In genomic region chr13:101812341-101812740, GRCm38 (mm10) we compare ENCODE assay signal across 12 mouse cellular contexts. TPM values are rescaled to one million over a fixed set of nuclear protein-coding genes. Genes with fewer than 3 reads are reported as not detected.
DNase-seq lines count a peak whose midpoint lies in the region; ATAC-seq and TF ChIP-seq lines count a peak whose summit lies in the region.
"Had no signal": no experiment of that assay in that cellular context is flagged by ENCODE, and none has a peak within 500 bp of the region (broad histone marks: within the 10 kb centered on the region; RNA-seq: fewer than 3 reads in every experiment).

No protein-coding gene starts in this region.

- no peak overlapping the region for H3K4me3 ChIP-seq in kidney, embryonic 14.5 days (ENCODE audit: low read length)
- peak overlapping the region; percentile 39 for H3K4me3 ChIP-seq in megakaryocyte, embryonic 14.5 days (replicated peaks)
- no peak overlapping the region for H3K4me3 ChIP-seq in intestine, postnatal 0 days (ENCODE audit: low read depth, low read length)
- H3K4me3 ChIP-seq in stomach, embryonic 14.5 days (ENCODE audit: low read depth, low read length), result no peak overlapping the region
- H3K4me3 ChIP-seq: forebrain, embryonic 15.5 days; midbrain, embryonic 13.5 days had no signal

- intact Hi-C loops in heart, postnatal 14 days (cut with DNase I), result no loop called here

- WGBS in kidney, embryonic 14.5 days, result 49% methylated on average over 5 of the region's 5 CpGs
- 67% methylated on average over 5 of the region's 5 CpGs for WGBS in intestine, postnatal 0 days
- 56% methylated on average over 5 of the region's 5 CpGs for WGBS in stomach, embryonic 14.5 days

- no peak for TF ChIP-seq CTCF in intestine, postnatal 0 days (IDR thresholded peaks at IDR 0.05; ENCODE audit: low read depth)

- H3K27me3 ChIP-seq in kidney, embryonic 14.5 days (ENCODE audit: control insufficient read depth, insufficient read depth, low read length), result no peaks in the 10 kb centered on the region
- H3K27me3 ChIP-seq in megakaryocyte, embryonic 14.5 days (replicated peaks), result peaks cover 8% of the 10 kb centered on the region
- H3K27me3 ChIP-seq in intestine, postnatal 0 days (replicated peaks; ENCODE audit: control insufficient read depth, insufficient read depth, low read length), result no peaks in the 10 kb centered on the region
- H3K27me3 ChIP-seq in stomach, embryonic 14.5 days (ENCODE audit: control insufficient read depth, insufficient read depth, low read length), result no peaks in the 10 kb centered on the region
- H3K27me3 ChIP-seq: forebrain, embryonic 15.5 days; midbrain, embryonic 13.5 days had no signal

- H3K4me2 ChIP-seq in kidney, embryonic 14.5 days (replicated peaks; ENCODE audit: low read depth, low read length), result no peak overlapping the region; the same call in 1 of the 2 replicates
- peak overlapping the region; percentile 41 for H3K4me2 ChIP-seq in intestine, postnatal 0 days (replicated peaks; ENCODE audit: low read depth)
- peak overlapping the region; percentile 21; the same call in 1 of the 2 replicates for H3K4me2 ChIP-seq in stomach, embryonic 14.5 days (replicated peaks; ENCODE audit: low read depth, low read length)
- H3K4me2 ChIP-seq: forebrain, embryonic 15.5 days; hindbrain, embryonic 14.5 days had no signal

- H3K36me3 ChIP-seq in kidney, embryonic 14.5 days (ENCODE audit: control insufficient read depth, insufficient read depth, low read length), result no peaks in the 10 kb centered on the region
- H3K36me3 ChIP-seq in megakaryocyte, embryonic 14.5 days (replicated peaks; ENCODE audit: low read length), result no peaks in the 10 kb centered on the region
- no peaks in the 10 kb centered on the region for H3K36me3 ChIP-seq in intestine, postnatal 0 days (ENCODE audit: control insufficient read depth, insufficient read depth)
- no peaks in the 10 kb centered on the region for H3K36me3 ChIP-seq in stomach, embryonic 14.5 days (ENCODE audit: control insufficient read depth, insufficient read depth, low read length)
- H3K36me3 ChIP-seq: forebrain, embryonic 15.5 days; midbrain, embryonic 13.5 days had no signal

- no peak for ATAC-seq in kidney, embryonic 14.5 days (ENCODE audit: low FRiP score, low TSS enrichment)
- no peak for ATAC-seq in megakaryocyte, adult 5-6 weeks (ENCODE audit: poor library complexity, severe bottlenecking)
- no peak for ATAC-seq in intestine, postnatal 0 days
- no peak for ATAC-seq in stomach, embryonic 14.5 days (ENCODE audit: insufficient number of reproducible peaks, insufficient read depth, low FRiP score, low read depth)
- ATAC-seq: CD4-positive, CD25-positive, alpha-beta regulatory T cell, adult 4 months had no signal

- peak overlapping the region; percentile 43; the same call in 1 of the 2 replicates for H3K27ac ChIP-seq in kidney, embryonic 14.5 days (ENCODE audit: low read depth, low read length)
- H3K27ac ChIP-seq in intestine, postnatal 0 days (ENCODE audit: low read depth, low read length), result 0 out of 2 replicates have a peak overlapping the region, but pooled peaks have one; percentile 41
- peak overlapping the region; percentile 58; the same call in 1 of the 2 replicates for H3K27ac ChIP-seq in stomach, embryonic 14.5 days (ENCODE audit: low read length)
- H3K27ac ChIP-seq: forebrain, embryonic 15.5 days; hindbrain, embryonic 14.5 days; midbrain, embryonic 13.5 days had no signal

- no peak for DNase-seq in kidney, postnatal 4 days
- DNase-seq in heart, postnatal 14 days, result no peak
- no peak for DNase-seq in layer of hippocampus, postnatal 25 days (ENCODE audit: extremely low spot score in 1 of 2, low spot score in 1 of 2)

- no peak overlapping the region for H3K9ac ChIP-seq in kidney, embryonic 14.5 days (ENCODE audit: low read depth, low read length)
- no peak overlapping the region for H3K9ac ChIP-seq in intestine, postnatal 0 days (ENCODE audit: low read depth, low read length)
- H3K9ac ChIP-seq in stomach, embryonic 14.5 days (replicated peaks; ENCODE audit: low read depth, low read length), result no peak overlapping the region
- H3K9ac ChIP-seq: forebrain, embryonic 15.5 days; hindbrain, embryonic 14.5 days; midbrain, embryonic 13.5 days had no signal

- H3K4me1 ChIP-seq in kidney, embryonic 14.5 days (ENCODE audit: control insufficient read depth, insufficient read depth, low read length), result no peaks in the 10 kb centered on the region
- H3K4me1 ChIP-seq in megakaryocyte, embryonic 14.5 days, result peaks cover 6% of the 10 kb centered on the region; the same call in 1 of the 2 replicates
- no peaks in the 10 kb centered on the region for H3K4me1 ChIP-seq in intestine, postnatal 0 days (replicated peaks; ENCODE audit: control insufficient read depth, insufficient read depth, low read length)
- H3K4me1 ChIP-seq in stomach, embryonic 14.5 days (ENCODE audit: control insufficient read depth, insufficient read depth, low read length), result peaks cover 4% of the 10 kb centered on the region; the same call in 1 of the 2 replicates

- no peaks in the 10 kb centered on the region for H3K9me3 ChIP-seq in kidney, embryonic 14.5 days (ENCODE audit: control insufficient read depth, low read length)
- no peaks in the 10 kb centered on the region for H3K9me3 ChIP-seq in megakaryocyte, embryonic 14.5 days
- no peaks in the 10 kb centered on the region for H3K9me3 ChIP-seq in intestine, postnatal 0 days (ENCODE audit: control insufficient read depth)
- H3K9me3 ChIP-seq in stomach, embryonic 14.5 days (ENCODE audit: control insufficient read depth, low read depth, low read length), result no peaks in the 10 kb centered on the region
- H3K9me3 ChIP-seq: forebrain, embryonic 15.5 days; midbrain, embryonic 13.5 days had no signal

RNA-seq across cellular contexts. Expression of gene Pik3r1, which starts 44.3 kb away (rescaled TPM):
- 34.9 and 63.2 TPM in 2 replicates for polyA plus RNA-seq in kidney, embryonic 14.5 days (2014; fragmentation: Nextera tagmentation; extraction: Ambion mirVana)
- polyA plus RNA-seq in megakaryocyte, embryonic 14.5 days (2012; ENCODE audit: insufficient read depth, low replicate concordance), result 3.9 and 4.2 TPM in 2 replicates
- 67.7 and 93.8 TPM in 2 replicates for total RNA-seq in megakaryocyte, adult 5-6 weeks (2015)
- 56.5 and 69.6 TPM in 2 replicates for total RNA-seq in megakaryocyte, adult 5-6 weeks (2017)
- 14.7 and 17.5 TPM in 2 replicates for polyA plus RNA-seq in intestine, postnatal 0 days (2015; fragmentation: Nextera tagmentation; extraction: Ambion mirVana)
- 95.5 and 98.3 TPM in 2 replicates for polyA plus RNA-seq in stomach, embryonic 14.5 days (2014; fragmentation: Nextera tagmentation; extraction: Ambion mirVana)
- total RNA-seq in heart, postnatal 14 days (2021), result 100 to 1,000 TPM in 1 of 2 experiments, 10 to 100 TPM in 1; 99.1 to 106 TPM
- 10 to 100 TPM; 83.9 to 85.4 TPM for total RNA-seq in layer of hippocampus, postnatal 25 days (2021)
